ENCODE assay signal across 19 mouse cellular contexts in the genomic region with DNA sequence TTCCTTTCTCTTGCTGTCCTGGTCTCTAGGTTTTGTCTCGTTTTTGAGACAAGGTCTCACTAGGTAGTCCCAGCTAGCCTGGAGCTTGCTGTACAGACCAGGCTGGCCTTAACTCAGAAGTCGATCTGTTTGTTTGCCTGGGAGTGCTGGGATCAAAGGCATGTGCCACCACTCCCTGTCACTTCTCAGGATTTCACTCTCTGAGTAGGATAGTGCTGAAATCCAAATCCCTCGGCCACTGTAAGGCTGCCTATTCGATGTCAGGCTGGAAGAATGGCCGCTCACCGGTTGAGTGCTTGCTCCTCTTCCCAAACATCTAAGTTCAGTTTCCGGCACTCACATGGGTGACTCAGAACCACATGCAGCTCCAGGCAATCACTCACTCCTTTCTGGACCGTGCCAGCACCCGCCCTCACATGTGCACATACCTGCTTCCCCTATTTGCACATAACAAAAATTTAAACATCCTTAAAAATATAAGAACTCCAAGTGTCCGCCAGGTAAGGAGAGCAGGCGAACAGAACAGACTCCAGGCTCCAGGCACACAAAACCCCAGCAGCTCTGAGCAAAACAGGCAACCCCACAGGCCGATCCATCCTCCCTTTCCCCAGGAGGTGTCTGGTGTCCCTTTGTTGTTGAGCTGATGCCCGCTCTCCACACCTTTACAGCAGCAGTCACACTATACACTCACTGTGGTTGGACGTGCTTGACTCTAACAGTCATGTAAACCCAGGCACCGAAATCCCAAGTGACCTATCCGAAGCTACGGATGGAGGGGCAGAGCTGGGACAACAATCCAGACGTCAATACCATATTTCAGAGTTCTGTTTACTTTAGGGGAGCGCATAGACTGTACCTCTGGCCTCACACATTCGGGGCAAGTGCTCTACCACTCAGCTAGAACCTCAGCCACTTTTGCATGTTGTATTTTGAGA.
A peak's percentile ranks its signal among the peaks of the same experiment; 100 is the strongest.
DNase-seq lines count a peak whose midpoint lies in the region; ATAC-seq lines count a peak whose summit lies in the region.
"Had no signal": no experiment of that assay in that cellular context is flagged by ENCODE, and none has a peak within 500 bp of the region (broad histone marks: within the 10 kb centered on the region; RNA-seq: fewer than 3 reads in every experiment).

No protein-coding gene starts in this region.

- 0 out of 2 replicates have a peak, but pooled peaks cover 5% of the 10 kb centered on the region for H3K4me1 ChIP-seq in kidney, embryonic 14.5 days (ENCODE audit: control insufficient read depth, insufficient read depth, low read length)
- peaks cover 44% of the 10 kb centered on the region for H3K4me1 ChIP-seq in limb, embryonic 10.5 days
- H3K4me1 ChIP-seq: hindbrain, embryonic 12.5 days; midbrain, embryonic 12.5 days had no signal

- H3K36me3 ChIP-seq in kidney, embryonic 14.5 days (ENCODE audit: control insufficient read depth, insufficient read depth, low read length) = no peaks in the 10 kb centered on the region
- H3K36me3 ChIP-seq in limb, embryonic 10.5 days = no peaks in the 10 kb centered on the region
- H3K36me3 ChIP-seq: embryonic facial prominence, embryonic 10.5 days; forebrain, embryonic 15.5 days; heart, embryonic 13.5 days; hindbrain, embryonic 12.5 days; limb, embryonic 15.5 days; midbrain, embryonic 12.5 days had no signal

- no peaks in the 10 kb centered on the region for H3K27me3 ChIP-seq in kidney, embryonic 14.5 days (ENCODE audit: control insufficient read depth, insufficient read depth, low read length)
- H3K27me3 ChIP-seq in limb, embryonic 10.5 days (ENCODE audit: low read depth, poor library complexity, severe bottlenecking) = no peaks in the 10 kb centered on the region
- H3K27me3 ChIP-seq: forebrain, embryonic 15.5 days; heart, embryonic 13.5 days; hindbrain, embryonic 12.5 days; limb, embryonic 15.5 days; midbrain, embryonic 12.5 days had no signal

- no peak overlapping the region for H3K9ac ChIP-seq in kidney, embryonic 14.5 days (ENCODE audit: low read depth, low read length)
- H3K9ac ChIP-seq: forebrain, embryonic 15.5 days; heart, embryonic 13.5 days; hindbrain, embryonic 12.5 days; limb, embryonic 15.5 days; midbrain, embryonic 12.5 days had no signal

- no peak overlapping the region for H3K4me2 ChIP-seq in kidney, embryonic 14.5 days (replicated peaks; ENCODE audit: low read depth, low read length)
- H3K4me2 ChIP-seq: forebrain, embryonic 15.5 days; heart, embryonic 13.5 days; hindbrain, embryonic 12.5 days; limb, embryonic 15.5 days; midbrain, embryonic 12.5 days had no signal

- WGBS in kidney, embryonic 14.5 days = 41% methylated on average over 20 of the region's 20 CpGs
- 62% methylated on average over 20 of the region's 20 CpGs for WGBS in limb, embryonic 10.5 days

- peak; percentile 53 for ATAC-seq in kidney, embryonic 14.5 days (ENCODE audit: low FRiP score, low TSS enrichment)
- ATAC-seq: forebrain, embryonic 15.5 days; Patski had no signal

- no peak overlapping the region for H3K4me3 ChIP-seq in kidney, embryonic 14.5 days (ENCODE audit: low read length)
- H3K4me3 ChIP-seq in limb, embryonic 10.5 days = no peak overlapping the region
- H3K4me3 ChIP-seq: embryonic facial prominence, embryonic 10.5 days; forebrain, embryonic 15.5 days; heart, embryonic 13.5 days; hindbrain, embryonic 12.5 days; limb, embryonic 15.5 days; midbrain, embryonic 12.5 days had no signal

- DNase-seq in kidney, postnatal 10 days = no peak
- peak; percentile 20 to 42 for DNase-seq in lung, adult 18-20 months
- no peak for DNase-seq in lung, postnatal 10 days
- DNase-seq in limb, embryonic 10.5 days (ENCODE audit: low spot score) = no peak
- peak; percentile 35 for DNase-seq in lung, postnatal 36 days
- no peak for DNase-seq in yolk sac, embryonic 10.5 days (ENCODE audit: low spot score)
- DNase-seq in urinary bladder, postnatal 10 days (ENCODE audit: low spot score) = no peak
- DNase-seq: cerebellum, adult 11 months; cerebellum, postnatal 10 days; kidney, adult 18-20 months; layer of hippocampus, adult 9-11 months had no signal

- no peaks in the 10 kb centered on the region for H3K9me3 ChIP-seq in kidney, embryonic 14.5 days (ENCODE audit: control insufficient read depth, low read length)
- H3K9me3 ChIP-seq in limb, embryonic 10.5 days (replicated peaks) = no peaks in the 10 kb centered on the region
- H3K9me3 ChIP-seq: embryonic facial prominence, embryonic 10.5 days; forebrain, embryonic 15.5 days; heart, embryonic 13.5 days; hindbrain, embryonic 12.5 days; limb, embryonic 15.5 days; midbrain, embryonic 12.5 days had no signal

- H3K27ac ChIP-seq in kidney, embryonic 14.5 days (ENCODE audit: low read depth, low read length) = no peak overlapping the region
- 0 out of 2 replicates have a peak overlapping the region, but pooled peaks have one; percentile 19 for H3K27ac ChIP-seq in limb, embryonic 10.5 days
- H3K27ac ChIP-seq: embryonic facial prominence, embryonic 10.5 days; forebrain, embryonic 15.5 days; heart, embryonic 13.5 days; hindbrain, embryonic 12.5 days; limb, embryonic 15.5 days; midbrain, embryonic 12.5 days had no signal

Comparison
In these comparisons a context has a peak if more than half of its experiments do, and no peak if none do; other contexts are left out.
1. DNase-seq: peak in lung, adult 18-20 months (2 of 2) and lung, postnatal 36 days (single experiment); none in kidney, postnatal 10 days (single experiment), lung, postnatal 10 days (single experiment), limb, embryonic 10.5 days (single experiment), yolk sac, embryonic 10.5 days (single experiment) and urinary bladder, postnatal 10 days (single experiment).